Mouse (Mus musculus) T-cell, adult 2 months (primary cell): ENCODE results near the gene Orm2.

Source experiments
- DNase-seq: peaks from one replicate; pipeline ENCODE4 v3.0.0; 2022; ENCODE audit warnings: low spot score

Gene Orm2

GRCm38 (mm10) chr4:63377483-63377882 lies 15.2 kb downstream of the Orm2 start:
- no peak for DNase-seq

GRCm38 (mm10) chr4:63382676-63383369 lies 20.6 kb downstream of the Orm2 start:
- no peak for DNase-seq

GRCm38 (mm10) chr4:63383474-63383873 lies 21.2 kb downstream of the Orm2 start:
- no peak for DNase-seq

GRCm38 (mm10) chr4:63384262-63384661 lies 22.0 kb downstream of the Orm2 start:
- peak; percentile 41 for DNase-seq

- DNase-seq = no peak
These were observed 23.0 kb downstream of the Orm2 start for GRCm38 (mm10) chr4:63385253-63385652.

GRCm38 (mm10) chr4:63385784-63386183 lies 23.5 kb downstream of the Orm2 start:
- peak; percentile 93 for DNase-seq

GRCm38 (mm10) chr4:63388029-63388428 lies 25.8 kb downstream of the Orm2 start:
- no peak for DNase-seq

- DNase-seq = peak; percentile 74
These were observed 27.1 kb downstream of the Orm2 start for GRCm38 (mm10) chr4:63389121-63389886.

GRCm38 (mm10) chr4:63389887-63390528 lies 27.8 kb downstream of the Orm2 start:
- DNase-seq = no peak

GRCm38 (mm10) chr4:63391322-63391721 lies 29.1 kb downstream of the Orm2 start:
- DNase-seq = peak; percentile 59

- no peak for DNase-seq
These were observed 35.8 kb downstream of the Orm2 start for GRCm38 (mm10) chr4:63397981-63398537.

GRCm38 (mm10) chr4:63398854-63399609 lies 36.8 kb downstream of the Orm2 start:
- DNase-seq = peak; percentile 81

- DNase-seq = no peak
These were observed 37.5 kb downstream of the Orm2 start for GRCm38 (mm10) chr4:63399691-63400270.

GRCm38 (mm10) chr4:63400541-63401306 lies 38.5 kb downstream of the Orm2 start:
- peak; percentile 66 for DNase-seq

GRCm38 (mm10) chr4:63401620-63402019 lies 39.4 kb downstream of the Orm2 start:
- DNase-seq = no peak

- no peak for DNase-seq
These were observed 39.8 kb downstream of the Orm2 start for GRCm38 (mm10) chr4:63402056-63402455.

- no peak for DNase-seq
These were observed 40.3 kb downstream of the Orm2 start for GRCm38 (mm10) chr4:63402558-63402957.

GRCm38 (mm10) chr4:63403040-63403959 lies 41.1 kb downstream of the Orm2 start, which contains the start of gene Akna:
Gene Akna, minus strand, starts transcription at chr4:63403354.
- DNase-seq = peak; percentile 79

- peak; percentile 60 for DNase-seq
These were observed 42.0 kb downstream of the Orm2 start for GRCm38 (mm10) chr4:63404205-63404604.
